Mouse (Mus musculus): ENCODE measurements around the gene Zfp488. TPM values are rescaled to one million over a fixed set of nuclear protein-coding genes. Genes with fewer than 3 reads are reported as not detected.
A peak's percentile ranks its signal among the peaks of the same experiment; 100 is the strongest.

The Zfp488 gene
- polyA plus RNA-seq, 1 experiment from 2014 or later: 0.32 TPM

DNA sequence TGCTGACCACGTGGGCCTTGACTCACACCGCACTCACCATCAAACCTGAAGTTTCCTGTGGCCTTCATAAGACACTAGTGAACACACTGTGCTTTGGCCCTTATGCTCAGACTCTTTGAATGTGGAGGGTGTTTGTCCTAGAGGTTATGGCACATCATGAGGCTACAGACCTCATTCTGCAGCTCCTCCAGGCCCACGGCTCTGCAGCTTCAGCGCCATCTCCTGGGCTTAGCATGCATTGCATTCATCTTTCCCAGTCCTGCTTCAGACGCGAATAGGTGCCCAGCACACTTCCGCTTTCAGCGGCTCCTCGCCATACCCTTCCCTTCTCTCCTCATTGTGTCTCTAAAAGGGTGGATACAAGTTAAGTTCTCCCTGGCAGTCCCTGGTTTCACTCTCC lies 39.4 kb downstream of the Zfp488 start:
- no peak overlapping the region for H3K9ac ChIP-seq
- WGBS: 24% methylated on average over 9 of the region's 9 CpGs
- H3K9me3 ChIP-seq: no peaks in the 10 kb centered on the region

DNA sequence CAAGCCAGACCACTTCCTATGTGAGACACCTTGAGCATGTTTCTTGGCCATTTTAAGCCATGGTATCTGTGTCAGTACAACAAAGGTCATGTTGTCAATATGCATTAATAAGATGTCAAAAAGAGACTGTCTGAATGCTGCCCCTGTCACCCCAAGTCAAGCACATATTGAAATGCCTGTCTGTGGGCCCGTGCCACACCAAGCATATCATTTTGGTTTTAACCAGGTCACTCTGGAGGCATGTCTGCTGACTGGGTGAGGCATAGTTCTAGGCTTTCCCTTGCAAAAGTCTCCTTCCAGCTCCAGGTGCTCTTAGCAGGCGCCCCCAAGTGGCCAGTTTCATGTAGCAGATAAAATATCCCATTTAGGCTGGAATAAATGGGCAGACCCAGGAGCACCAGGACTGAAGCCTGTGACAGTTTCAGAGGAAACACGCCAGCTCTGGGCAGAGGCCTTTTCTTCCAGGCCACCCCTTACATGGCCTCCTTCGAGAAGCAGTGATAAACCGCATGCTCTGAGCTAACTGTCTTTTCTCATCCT lies 44.7 kb downstream of the Zfp488 start:
- Histone ChIP-seq H3K4me2 (no peak overlapping the region), H3K4me1 (replicated peaks) (no peaks in the 10 kb centered on the region), H3K27me3 (peaks cover 7% of the 10 kb centered on the region; the same call in 1 of the 2 replicates), H3K36me3 (no peaks in the 10 kb centered on the region), H3K9me3 (no peaks in the 10 kb centered on the region), H3K4me3 (no peak overlapping the region), H3K9ac (no peak overlapping the region), H3K27ac (no peak overlapping the region)
- ATAC-seq (ENCODE audit: low FRiP score): no peak; the same call in 1 of the 2 replicates
- 39% methylated on average over 5 of the region's 5 CpGs for WGBS

More for the DNA sequence above, 39.4 kb downstream of the Zfp488 start:
- no peaks in the 10 kb centered on the region for H3K4me1 ChIP-seq (replicated peaks)
- H3K4me2 ChIP-seq: peak overlapping the region; percentile 39
- H3K27ac ChIP-seq: no peak overlapping the region
- H3K27me3 ChIP-seq: no peaks in the 10 kb centered on the region
- H3K36me3 ChIP-seq: no peaks in the 10 kb centered on the region
- no peak overlapping the region for H3K4me3 ChIP-seq
- peak; percentile 49 for ATAC-seq (ENCODE audit: low FRiP score)

DNA sequence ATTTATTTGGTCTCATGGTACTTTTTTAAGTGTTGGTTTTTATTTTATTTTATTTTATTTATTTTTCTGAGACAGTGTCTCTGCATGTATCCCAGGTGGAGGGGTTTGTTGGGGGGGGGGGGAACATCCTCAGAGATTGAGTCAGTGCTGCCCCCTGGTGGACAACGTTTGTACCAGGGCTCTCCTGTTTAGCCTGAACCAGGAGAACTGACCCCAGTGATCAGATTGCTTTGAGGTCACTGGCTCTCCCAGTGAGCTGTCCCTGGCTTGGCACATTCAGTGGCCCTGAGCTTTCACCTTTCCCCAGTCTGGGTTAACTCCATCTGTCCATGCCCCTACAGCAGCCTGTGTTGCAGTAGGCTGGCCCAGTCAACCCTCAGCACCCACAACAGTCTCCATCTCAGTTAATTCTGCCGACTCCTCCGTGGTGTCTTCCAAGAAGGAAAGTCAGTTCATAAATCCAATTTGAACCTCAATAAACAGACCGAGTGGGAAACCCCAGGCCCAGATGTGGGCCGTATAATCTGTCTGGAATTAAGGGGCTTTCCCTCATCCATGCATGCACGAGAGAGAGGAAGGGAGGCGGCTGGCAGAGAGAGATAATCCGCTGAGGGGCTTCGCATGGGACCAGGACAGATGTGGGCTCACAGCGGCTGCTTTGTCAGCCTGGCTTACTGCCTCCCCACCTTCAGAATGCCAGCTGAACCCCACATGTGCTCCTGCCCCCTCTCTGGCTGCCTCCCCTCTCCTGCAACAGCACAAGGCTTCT lies 45.4 kb downstream of the Zfp488 start:
- Histone ChIP-seq H3K4me3 (no peak overlapping the region), H3K27me3 (peaks cover 7% of the 10 kb centered on the region; the same call in 1 of the 2 replicates), H3K4me1 (replicated peaks) (no peaks in the 10 kb centered on the region), H3K36me3 (no peaks in the 10 kb centered on the region), H3K9me3 (no peaks in the 10 kb centered on the region), H3K27ac (no peak overlapping the region), H3K9ac (no peak overlapping the region), H3K4me2 (no peak overlapping the region)
- no peak for ATAC-seq (ENCODE audit: low FRiP score)
- 69% methylated on average over 10 of the region's 10 CpGs for WGBS

DNA sequence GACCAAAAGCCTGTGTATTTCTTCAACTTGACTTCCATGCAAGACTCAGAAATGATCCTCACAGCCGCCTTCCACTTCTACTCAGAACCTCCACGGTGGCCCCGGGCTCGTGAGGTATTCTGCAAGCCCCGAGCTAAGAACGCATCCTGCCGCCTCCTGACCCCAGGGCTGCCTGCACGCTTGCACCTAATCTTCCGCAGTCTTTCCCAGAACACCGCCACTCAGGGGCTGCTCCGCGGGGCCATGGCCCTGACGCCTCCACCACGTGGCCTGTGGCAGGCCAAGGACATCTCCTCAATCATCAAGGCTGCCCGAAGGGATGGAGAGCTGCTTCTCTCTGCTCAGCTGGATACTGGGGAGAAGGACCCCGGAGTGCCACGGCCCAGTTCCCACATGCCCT lies 46.7 kb downstream of the Zfp488 start:
- Histone ChIP-seq H3K4me1 (replicated peaks) (no peaks in the 10 kb centered on the region), H3K27me3 (peaks cover 9% of the 10 kb centered on the region), H3K36me3 (no peaks in the 10 kb centered on the region), H3K4me2 (no peak overlapping the region), H3K27ac (no peak overlapping the region), H3K9me3 (no peaks in the 10 kb centered on the region), H3K9ac (no peak overlapping the region), H3K4me3 (no peak overlapping the region)
- WGBS: 58% methylated on average over 17 of the region's 17 CpGs
- no peak for ATAC-seq (ENCODE audit: low FRiP score)

DNA sequence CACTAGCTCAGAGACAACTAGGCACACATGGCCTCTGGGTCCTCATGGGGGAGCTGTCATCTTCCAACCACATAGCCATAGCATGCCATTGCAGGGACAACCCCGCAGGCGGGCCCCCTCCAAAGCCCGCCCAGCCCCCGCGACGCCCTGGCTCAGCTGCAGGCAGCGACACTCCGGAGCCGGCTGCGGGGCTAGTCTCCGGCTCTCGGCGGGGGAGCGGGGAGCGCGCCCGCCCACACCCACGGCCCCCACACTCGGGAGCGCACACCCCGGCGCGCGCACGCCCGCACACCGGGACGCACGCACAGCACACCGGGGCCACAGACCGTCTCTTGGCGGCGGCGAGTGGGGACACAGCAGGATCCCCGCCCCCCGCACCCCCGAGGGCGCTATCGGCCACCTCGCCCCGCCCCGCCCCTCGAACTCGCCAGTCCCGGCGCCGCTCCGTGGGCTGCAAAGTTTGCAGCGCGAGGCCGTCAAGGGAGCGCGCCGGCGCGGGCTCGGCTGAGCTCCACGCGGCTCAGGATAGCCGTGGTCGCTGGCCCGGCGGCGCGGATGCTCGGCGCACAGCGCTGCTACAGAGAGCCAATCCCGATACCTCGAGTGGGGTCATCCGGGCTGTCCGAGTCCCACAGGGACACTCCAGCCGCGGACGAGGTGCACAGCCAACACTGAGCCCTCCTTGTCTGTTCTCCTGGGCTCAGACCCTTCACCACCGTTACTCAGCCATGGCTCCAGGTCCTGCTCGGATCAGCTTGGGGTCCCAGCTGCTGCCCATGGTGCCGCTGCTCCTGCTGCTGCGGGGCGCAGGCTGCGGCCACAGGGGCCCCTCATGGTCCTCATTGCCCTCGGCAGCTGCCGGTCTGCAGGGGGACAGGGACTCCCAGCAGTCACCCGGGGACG lies 55.1 kb downstream of the Zfp488 start, which contains the start of gene Gdf10:
Gdf10 (plus strand) TSS at position 420 of the 903 bp plus-strand sequence.
- peaks cover 34% of the 10 kb centered on the region for H3K4me1 ChIP-seq (replicated peaks)
- no peaks in the 10 kb centered on the region for H3K36me3 ChIP-seq
- H3K9me3 ChIP-seq: no peaks in the 10 kb centered on the region
- H3K9ac ChIP-seq: peak within 1 kb of the TSS; percentile 69
- H3K4me3 ChIP-seq: peak within 1 kb of the TSS; percentile 59
- H3K4me2 ChIP-seq: peak within 1 kb of the TSS; percentile 94
- ATAC-seq (ENCODE audit: low FRiP score): peak; percentile 78
- under 1% methylated on average over 85 of the region's 85 CpGs for WGBS
- peak within 1 kb of the TSS; percentile 50; the same call in 1 of the 2 replicates for H3K27ac ChIP-seq
- peaks cover 85% of the 10 kb centered on the region for H3K27me3 ChIP-seq

DNA sequence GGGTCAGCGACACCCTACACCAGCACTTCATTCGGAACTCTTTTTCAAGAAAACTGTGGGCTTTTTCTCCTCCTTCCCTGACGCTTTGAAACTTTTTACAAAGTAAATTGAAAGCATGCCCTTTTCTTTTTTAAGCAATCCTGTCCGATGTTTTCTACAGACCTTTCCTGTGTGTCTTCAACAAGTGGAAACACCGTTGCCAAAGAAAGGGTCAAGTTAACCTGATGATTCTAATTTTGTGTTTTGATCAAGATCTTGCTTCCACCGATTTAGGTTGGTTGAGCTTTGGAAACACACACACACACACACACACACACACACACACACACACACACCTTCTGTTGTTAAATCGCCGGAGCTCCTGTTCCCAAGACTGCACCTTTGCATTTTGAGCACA lies 55.8 kb downstream of the Zfp488 start:
- 11% methylated on average over 8 of the region's 8 CpGs for WGBS
- H3K4me3 ChIP-seq: peak overlapping the region; percentile 59
- H3K27ac ChIP-seq: no peak overlapping the region
- no peaks in the 10 kb centered on the region for H3K36me3 ChIP-seq
- H3K4me2 ChIP-seq: peak overlapping the region; percentile 94
- peak overlapping the region; percentile 69 for H3K9ac ChIP-seq
- H3K4me1 ChIP-seq (replicated peaks): peaks cover 37% of the 10 kb centered on the region
- peaks cover 89% of the 10 kb centered on the region for H3K27me3 ChIP-seq
- no peaks in the 10 kb centered on the region for H3K9me3 ChIP-seq
- no peak for ATAC-seq (ENCODE audit: low FRiP score)

DNA sequence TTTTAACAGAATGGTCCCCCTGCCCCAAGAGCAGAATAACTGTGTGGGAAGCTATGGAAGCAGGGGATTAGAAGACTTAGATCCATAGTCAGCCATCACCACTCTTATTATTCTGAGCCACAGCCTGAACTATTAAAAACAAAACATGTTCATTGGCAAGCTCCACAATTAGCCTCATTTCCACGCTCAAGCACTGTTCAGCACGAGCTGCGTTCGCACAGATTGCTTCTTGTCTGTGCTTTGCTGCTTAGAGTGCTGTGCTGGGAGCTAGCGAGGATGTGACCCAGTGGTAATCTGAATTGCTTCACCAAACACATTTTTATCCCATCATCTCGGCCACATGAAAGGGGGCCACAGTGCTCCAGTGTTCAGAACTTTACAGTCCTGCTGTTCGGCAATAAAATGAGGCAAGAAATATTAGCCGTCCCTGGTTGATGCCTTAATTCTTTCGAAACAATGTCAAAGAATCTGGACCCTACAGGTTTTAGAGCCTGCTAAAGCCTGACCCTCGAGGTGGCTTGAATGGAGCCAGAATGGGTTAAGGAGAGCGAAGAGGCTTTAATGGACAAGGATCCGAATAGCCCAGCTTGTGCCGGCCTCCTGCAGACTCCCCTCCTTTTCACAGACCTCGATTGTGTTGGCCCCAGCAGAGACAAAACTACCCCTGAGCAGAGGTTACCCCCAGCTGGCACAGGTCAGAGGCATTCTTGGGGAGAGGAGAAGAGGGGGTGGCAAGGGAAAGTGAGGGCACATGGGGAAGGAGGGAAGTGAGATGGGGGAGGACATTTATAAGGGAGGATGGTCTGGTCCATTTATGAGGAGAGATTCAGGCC lies 57.6 kb downstream of the Zfp488 start:
- WGBS: 8% methylated on average over 14 of the region's 14 CpGs
- no peak for ATAC-seq (ENCODE audit: low FRiP score)
- H3K27me3 ChIP-seq: peaks cover 85% of the 10 kb centered on the region

More for the DNA sequence above, 57.6 kb downstream of the Zfp488 start:
- Histone ChIP-seq H3K9ac (no peak overlapping the region), H3K4me2 (no peak overlapping the region), H3K4me3 (no peak overlapping the region), H3K27ac (no peak overlapping the region), H3K36me3 (no peaks in the 10 kb centered on the region), H3K4me1 (replicated peaks) (peaks cover 37% of the 10 kb centered on the region), H3K9me3 (no peaks in the 10 kb centered on the region)

Other genes starting within 250 kb of the Zfp488 start
- 5.2 and 5.6 TPM in 2 replicates for gene Gdf10, start 55.2 kb downstream of the Zfp488 start, polyA plus RNA-seq (2015; fragmentation: Nextera tagmentation; extraction: Ambion mirVana)
- gene Gdf2, start 37.7 kb downstream of the Zfp488 start, polyA plus RNA-seq (2015; fragmentation: Nextera tagmentation; extraction: Ambion mirVana): not detected in 2 replicates
- not detected in 2 replicates for gene Rbp3, start 24.8 kb downstream of the Zfp488 start, polyA plus RNA-seq (2015; fragmentation: Nextera tagmentation; extraction: Ambion mirVana)
- gene Gm30083, start 36.4 kb upstream of the Zfp488 start, polyA plus RNA-seq (2015; fragmentation: Nextera tagmentation; extraction: Ambion mirVana): not detected in 2 replicates
- not detected in 2 replicates for gene Gm5460, start 38.0 kb upstream of the Zfp488 start, polyA plus RNA-seq (2015; fragmentation: Nextera tagmentation; extraction: Ambion mirVana)
- gene Antxrl, start 73.9 kb upstream of the Zfp488 start, polyA plus RNA-seq (2015; fragmentation: Nextera tagmentation; extraction: Ambion mirVana): not detected in 2 replicates
- 0.14 TPM in 1 of 2 replicates, not detected in the other for gene Anxa8, start 107.2 kb upstream of the Zfp488 start, polyA plus RNA-seq (2015; fragmentation: Nextera tagmentation; extraction: Ambion mirVana)
- gene A630023A22Rik, start 124.0 kb upstream of the Zfp488 start, polyA plus RNA-seq (2015; fragmentation: Nextera tagmentation; extraction: Ambion mirVana): not detected in 2 replicates
- gene Npy4r, start 173.7 kb upstream of the Zfp488 start, polyA plus RNA-seq (2015; fragmentation: Nextera tagmentation; extraction: Ambion mirVana): 0.13 and 0.18 TPM in 2 replicates
- 4.8 and 5.5 TPM in 2 replicates for gene Gprin2, start 222.9 kb upstream of the Zfp488 start, polyA plus RNA-seq (2015; fragmentation: Nextera tagmentation; extraction: Ambion mirVana)
- gene Syt15, start 240.8 kb upstream of the Zfp488 start, polyA plus RNA-seq (2015; fragmentation: Nextera tagmentation; extraction: Ambion mirVana): 0.48 and 0.68 TPM in 2 replicates